Mouse (Mus musculus) ES-CJ7 (cell line): ENCODE measurements around the gene Tmem131l.
"Not testable (repeated sequence)": the region's sequence is repeated elsewhere in the genome, so short reads cannot be mapped to it uniquely, and the experiment has no call there.

ENCODE experiments used
- DNase-seq: peaks from one replicate; pipeline ENCODE4 v3.0.0; 2011; ENCODE audit warnings: low read depth, low spot score

The Tmem131l gene

GRCm38 (mm10) chr3:83869776-83870175, 170.2 kb downstream of the Tmem131l start:
- peak; percentile 32 for DNase-seq

- not testable (repeated sequence) for DNase-seq
Observed at GRCm38 (mm10) chr3:83867026-83867425, 172.9 kb downstream of the Tmem131l start.

GRCm38 (mm10) chr3:83865216-83865615, 174.8 kb downstream of the Tmem131l start:
- DNase-seq = no peak

DNA sequence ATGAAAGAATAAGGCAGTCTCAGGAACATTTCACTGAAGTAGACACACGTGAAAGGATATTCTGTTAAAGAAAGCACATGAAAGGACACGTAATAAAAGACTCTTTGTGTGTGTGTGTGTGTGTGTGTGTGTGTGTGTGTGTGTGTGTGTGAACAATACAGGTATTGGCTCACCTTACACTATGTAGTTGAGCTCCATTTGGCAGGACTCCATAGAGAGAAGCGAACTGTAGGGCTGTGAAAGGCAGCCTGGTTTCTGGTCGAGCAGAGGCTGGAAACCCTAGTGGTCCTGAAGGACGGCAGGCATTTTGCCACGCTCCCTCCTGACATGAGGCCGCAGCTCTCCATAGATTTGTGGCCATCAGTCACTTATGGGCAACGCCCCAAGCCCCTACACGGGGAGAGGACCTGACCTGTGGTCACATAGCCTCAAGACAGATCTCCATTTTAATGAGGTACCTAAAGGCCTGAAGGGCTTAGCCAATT, 175.9 kb downstream of the Tmem131l start:
- no peak for DNase-seq

GRCm38 (mm10) chr3:83862956-83863355, 177.0 kb downstream of the Tmem131l start:
- DNase-seq = no peak

DNA sequence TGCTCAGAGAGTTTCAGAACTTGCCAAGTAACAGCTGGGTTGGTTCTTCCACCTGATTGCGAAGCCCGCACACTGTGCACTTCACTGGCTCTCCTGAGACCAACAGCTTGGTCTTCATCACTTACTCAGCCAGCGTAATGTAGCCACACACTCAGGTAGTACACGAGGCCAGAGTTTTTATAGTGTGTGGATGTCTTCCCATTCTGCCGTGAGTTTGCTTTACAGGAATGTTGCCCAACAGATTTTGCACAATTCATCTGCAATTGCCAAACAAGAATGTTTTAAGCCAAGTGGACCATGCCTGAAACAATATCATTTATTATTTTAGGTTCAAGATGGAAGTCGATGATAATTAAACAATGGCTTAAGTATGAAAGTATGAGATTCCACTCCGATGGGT, 180.4 kb downstream of the Tmem131l start:
- no peak for DNase-seq

DNA sequence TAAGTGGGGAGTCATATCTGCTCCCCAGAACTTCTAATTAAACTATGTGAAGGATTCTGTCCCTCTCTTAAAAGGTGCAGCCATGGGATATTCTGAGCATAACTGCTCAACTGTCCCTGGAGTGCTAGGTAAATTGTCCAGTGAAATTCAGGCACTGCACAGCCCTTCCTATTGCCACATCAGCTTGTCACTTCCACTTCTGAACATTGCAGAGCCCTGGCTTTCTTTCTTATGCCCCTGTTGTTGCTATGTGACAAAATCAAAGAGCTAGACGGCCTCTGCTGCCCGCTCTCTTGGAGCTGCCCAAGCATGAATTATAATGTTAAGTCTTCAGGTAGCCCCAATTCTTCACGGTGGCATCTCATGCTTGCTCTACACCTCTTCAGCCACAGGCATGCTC, 180.9 kb downstream of the Tmem131l start:
- no peak for DNase-seq

DNA sequence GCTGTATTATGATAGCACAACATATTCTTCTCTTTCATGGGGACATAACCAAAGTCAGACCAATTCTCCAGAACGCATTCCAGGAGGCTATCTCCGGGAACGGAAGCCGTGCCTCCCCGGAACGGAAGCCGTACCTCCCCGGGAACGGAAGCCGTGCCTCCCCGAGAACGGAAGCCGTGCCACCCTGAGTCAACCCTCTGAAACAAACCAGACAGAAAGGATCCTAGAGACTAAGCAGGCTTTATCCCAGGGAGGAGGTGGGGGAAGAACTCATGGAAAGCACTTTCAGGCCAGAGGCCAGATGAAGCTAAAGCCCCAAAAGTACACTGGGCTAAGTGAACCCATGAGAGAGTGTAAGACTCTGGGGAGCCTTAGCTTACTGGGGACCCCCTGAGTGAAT, 182.4 kb downstream of the Tmem131l start:
- DNase-seq = no peak

DNA sequence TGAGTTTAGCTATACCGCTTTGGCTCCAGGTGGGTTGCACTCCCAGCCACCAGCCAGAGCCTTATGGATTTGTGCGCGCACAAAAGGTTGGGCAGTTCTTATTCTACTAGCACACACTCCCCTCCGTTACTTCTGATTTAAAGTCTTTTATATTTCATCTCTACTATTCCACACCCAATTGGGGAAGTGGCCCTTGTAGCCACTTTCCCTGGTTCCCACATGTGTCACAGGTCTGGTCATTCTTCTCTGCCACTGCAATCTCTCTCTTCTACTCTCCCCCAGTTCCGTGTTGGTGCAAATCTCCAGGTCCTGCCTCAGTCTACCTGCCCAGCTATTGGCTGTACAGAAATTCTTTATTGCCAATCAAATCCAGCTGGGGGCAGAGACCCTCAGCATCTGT, 184.3 kb downstream of the Tmem131l start:
- DNase-seq = no peak

GRCm38 (mm10) chr3:83849341-83849740, 190.6 kb downstream of the Tmem131l start:
- no peak for DNase-seq
